Mouse (Mus musculus): Measurements from ENCODE around the gene Bcas1. TPM values are rescaled to one million over a fixed set of nuclear protein-coding genes. Genes with fewer than 3 reads are reported as not detected.

Bcas1 gene
- polyA plus RNA-seq, 1 experiment from 2014 or later = 0.97 TPM

GRCm38 (mm10) chr2:170307589-170308021, 120.0 kb downstream of the Bcas1 start:
- Histone ChIP-seq H3K4me2 (no peak overlapping the region), H3K4me1 (ENCODE audit: control insufficient read depth, insufficient read depth, low read length) (no peaks in the 10 kb centered on the region), H3K4me3 (ENCODE audit: low read depth, low read length) (no peak overlapping the region), H3K9me3 (replicated peaks; ENCODE audit: control insufficient read depth, low read length) (no peaks in the 10 kb centered on the region), H3K9ac (ENCODE audit: low read depth, low read length) (no peak overlapping the region), H3K36me3 (ENCODE audit: control insufficient read depth, insufficient read depth, low read length) (no peaks in the 10 kb centered on the region), H3K27ac (ENCODE audit: low read depth, low read length) (no peak overlapping the region), H3K27me3 (ENCODE audit: control insufficient read depth, insufficient read depth, low read length) (no peaks in the 10 kb centered on the region)
- ATAC-seq (replicated peaks; ENCODE audit: insufficient number of reproducible peaks, low FRiP score, low TSS enrichment) = no peak
- 59% methylated on average over 7 of the region's 7 CpGs for WGBS (ENCODE audit: insufficient replicate concordance)

DNA sequence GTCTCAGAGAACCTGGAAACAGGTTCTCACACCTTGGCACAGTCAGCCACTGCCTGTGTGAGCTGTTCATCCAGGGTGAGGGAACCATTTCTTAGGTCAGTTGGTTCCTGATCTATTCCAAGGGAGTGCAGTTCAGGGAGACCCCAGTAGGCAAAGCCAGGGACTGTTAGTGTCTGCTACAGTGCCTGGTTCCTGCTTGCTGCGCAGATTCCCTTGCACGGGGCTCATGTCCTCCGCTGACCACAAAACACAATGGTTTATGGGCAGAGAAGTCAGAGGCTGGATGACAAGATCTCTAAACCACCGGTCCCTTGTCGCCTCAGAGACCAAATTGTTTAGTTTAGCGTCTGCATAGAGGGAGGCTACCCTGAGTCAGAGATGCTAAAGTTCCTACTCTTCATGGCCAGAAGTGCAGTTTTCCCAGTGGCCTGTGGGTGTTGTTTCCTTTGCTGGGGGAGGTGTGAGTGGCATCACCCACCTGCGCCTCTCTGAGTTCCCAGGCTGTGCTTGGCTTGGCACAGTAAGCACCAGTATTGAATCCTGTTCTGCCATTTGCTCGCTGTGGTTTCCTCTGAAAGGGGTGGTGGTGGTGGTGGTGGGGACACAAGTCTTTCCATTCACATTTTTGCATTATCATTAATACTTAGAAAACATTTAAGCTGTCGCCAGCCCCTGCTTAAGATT, 120.9 kb downstream of the Bcas1 start:
- Histone ChIP-seq H3K27me3 (ENCODE audit: control insufficient read depth, insufficient read depth, low read length) (no peaks in the 10 kb centered on the region), H3K4me2 (no peak overlapping the region), H3K27ac (ENCODE audit: low read depth, low read length) (no peak overlapping the region), H3K9ac (ENCODE audit: low read depth, low read length) (no peak overlapping the region), H3K9me3 (replicated peaks; ENCODE audit: control insufficient read depth, low read length) (no peaks in the 10 kb centered on the region), H3K4me3 (ENCODE audit: low read depth, low read length) (no peak overlapping the region), H3K4me1 (ENCODE audit: control insufficient read depth, insufficient read depth, low read length) (no peaks in the 10 kb centered on the region), H3K36me3 (ENCODE audit: control insufficient read depth, insufficient read depth, low read length) (no peaks in the 10 kb centered on the region)
- WGBS (ENCODE audit: insufficient replicate concordance) = 75% methylated on average over 9 of the region's 9 CpGs
- ATAC-seq (replicated peaks; ENCODE audit: insufficient number of reproducible peaks, low FRiP score, low TSS enrichment) = no peak

- Histone ChIP-seq H3K4me2 (no peak overlapping the region), H3K4me1 (ENCODE audit: control insufficient read depth, insufficient read depth, low read length) (no peaks in the 10 kb centered on the region), H3K27ac (ENCODE audit: low read depth, low read length) (no peak overlapping the region), H3K36me3 (ENCODE audit: control insufficient read depth, insufficient read depth, low read length) (no peaks in the 10 kb centered on the region), H3K4me3 (ENCODE audit: low read depth, low read length) (no peak overlapping the region), H3K27me3 (ENCODE audit: control insufficient read depth, insufficient read depth, low read length) (no peaks in the 10 kb centered on the region), H3K9ac (ENCODE audit: low read depth, low read length) (no peak overlapping the region), H3K9me3 (replicated peaks; ENCODE audit: control insufficient read depth, low read length) (no peaks in the 10 kb centered on the region)
- 71% methylated on average over 12 of the region's 12 CpGs for WGBS (ENCODE audit: insufficient replicate concordance)
- no peak for ATAC-seq (replicated peaks; ENCODE audit: insufficient number of reproducible peaks, low FRiP score, low TSS enrichment)
Observed at GRCm38 (mm10) chr2:170304766-170305165, 122.9 kb downstream of the Bcas1 start.

- H3K36me3 ChIP-seq (ENCODE audit: control insufficient read depth, insufficient read depth, low read length) = no peaks in the 10 kb centered on the region
- no peaks in the 10 kb centered on the region for H3K27me3 ChIP-seq (ENCODE audit: control insufficient read depth, insufficient read depth, low read length)
- H3K9me3 ChIP-seq (replicated peaks; ENCODE audit: control insufficient read depth, low read length) = no peaks in the 10 kb centered on the region
- no peak overlapping the region for H3K4me3 ChIP-seq (ENCODE audit: low read depth, low read length)
- 88% methylated on average over 7 of the region's 7 CpGs for WGBS (ENCODE audit: insufficient replicate concordance)
- H3K27ac ChIP-seq (ENCODE audit: low read depth, low read length) = no peak overlapping the region
- no peak overlapping the region for H3K4me2 ChIP-seq
- H3K4me1 ChIP-seq (ENCODE audit: control insufficient read depth, insufficient read depth, low read length) = no peaks in the 10 kb centered on the region
- ATAC-seq (replicated peaks; ENCODE audit: insufficient number of reproducible peaks, low FRiP score, low TSS enrichment) = no peak
- H3K9ac ChIP-seq (ENCODE audit: low read depth, low read length) = no peak overlapping the region
Observed at GRCm38 (mm10) chr2:170303595-170303994, 124.0 kb downstream of the Bcas1 start.

DNA sequence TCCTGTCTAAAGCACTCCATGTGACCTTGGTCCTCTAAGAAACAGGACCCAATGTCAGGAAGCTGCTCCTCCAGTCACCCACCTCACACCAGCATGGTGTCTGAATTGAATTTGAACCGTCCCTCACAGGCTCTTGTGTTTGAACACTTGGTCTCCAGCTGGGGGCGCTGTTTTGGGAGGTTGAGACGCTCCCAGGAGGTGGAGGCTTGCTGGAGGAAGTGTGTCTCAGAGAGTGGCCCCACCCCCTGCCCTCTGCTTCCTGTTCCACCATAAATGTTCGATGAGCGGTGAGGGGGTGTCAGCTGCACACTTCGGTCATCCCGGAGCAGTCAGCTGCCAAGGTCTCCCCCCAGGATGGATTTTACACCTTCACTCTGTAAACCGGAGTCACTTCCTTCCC, 124.8 kb downstream of the Bcas1 start:
- 76% methylated on average over 8 of the region's 8 CpGs for WGBS (ENCODE audit: insufficient replicate concordance)
- Histone ChIP-seq H3K27me3 (ENCODE audit: control insufficient read depth, insufficient read depth, low read length) (no peaks in the 10 kb centered on the region), H3K9ac (ENCODE audit: low read depth, low read length) (no peak overlapping the region), H3K4me3 (ENCODE audit: low read depth, low read length) (no peak overlapping the region), H3K9me3 (replicated peaks; ENCODE audit: control insufficient read depth, low read length) (no peaks in the 10 kb centered on the region), H3K27ac (ENCODE audit: low read depth, low read length) (no peak overlapping the region), H3K36me3 (ENCODE audit: control insufficient read depth, insufficient read depth, low read length) (no peaks in the 10 kb centered on the region), H3K4me1 (ENCODE audit: control insufficient read depth, insufficient read depth, low read length) (no peaks in the 10 kb centered on the region), H3K4me2 (no peak overlapping the region)
- no peak for ATAC-seq (replicated peaks; ENCODE audit: insufficient number of reproducible peaks, low FRiP score, low TSS enrichment)

Other genes starting within 250 kb of the Bcas1 start
- gene Pfdn4, start 68.6 kb upstream of the Bcas1 start, polyA plus RNA-seq (2014; fragmentation: Nextera tagmentation; extraction: Ambion mirVana) = 54.3 and 61.3 TPM in 2 replicates
- gene Cyp24a1, start 69.3 kb upstream of the Bcas1 start, polyA plus RNA-seq (2014; fragmentation: Nextera tagmentation; extraction: Ambion mirVana) = not detected in 2 replicates
- not detected in 2 replicates for gene 4930470P17Rik, start 174.2 kb upstream of the Bcas1 start, polyA plus RNA-seq (2014; fragmentation: Nextera tagmentation; extraction: Ambion mirVana)